Mouse (Mus musculus): ENCODE data around the gene Rusc2.

The Rusc2 gene

GRCm38 (mm10) chr4:43443511-43443910 lies 61.7 kb downstream of the Rusc2 start:
- DNase-seq (ENCODE audit: low spot score) = no peak

GRCm38 (mm10) chr4:43447251-43447650 lies 65.5 kb downstream of the Rusc2 start:
- no peak for DNase-seq (ENCODE audit: low spot score)

GRCm38 (mm10) chr4:43448554-43448953 lies 66.8 kb downstream of the Rusc2 start:
- DNase-seq (ENCODE audit: low spot score) = no peak

- no peak for DNase-seq (ENCODE audit: low spot score)
Measured at GRCm38 (mm10) chr4:43452315-43452714, 70.5 kb downstream of the Rusc2 start.

- no peak for DNase-seq (ENCODE audit: low spot score)
Measured at GRCm38 (mm10) chr4:43453413-43453812, 71.6 kb downstream of the Rusc2 start.

- no peak for DNase-seq (ENCODE audit: low spot score)
Measured at GRCm38 (mm10) chr4:43454041-43454836, 72.5 kb downstream of the Rusc2 start, which contains the start of gene Cd72. Gene Cd72, minus strand, starts transcription at chr4:43454628.

GRCm38 (mm10) chr4:43456470-43456869 lies 74.7 kb downstream of the Rusc2 start:
- DNase-seq (ENCODE audit: low spot score) = no peak

GRCm38 (mm10) chr4:43457124-43457523 lies 75.3 kb downstream of the Rusc2 start:
- DNase-seq (ENCODE audit: low spot score) = no peak

- no peak for DNase-seq (ENCODE audit: low spot score)
Measured at GRCm38 (mm10) chr4:43463102-43463501, 81.3 kb downstream of the Rusc2 start.

GRCm38 (mm10) chr4:43465935-43466334 lies 84.2 kb downstream of the Rusc2 start:
- DNase-seq (ENCODE audit: low spot score) = no peak

GRCm38 (mm10) chr4:43466872-43467271 lies 85.1 kb downstream of the Rusc2 start:
- DNase-seq (ENCODE audit: low spot score) = no peak

GRCm38 (mm10) chr4:43470301-43470700 lies 88.5 kb downstream of the Rusc2 start:
- DNase-seq (ENCODE audit: low spot score) = no peak

- DNase-seq (ENCODE audit: low spot score) = no peak
Measured at GRCm38 (mm10) chr4:43473636-43474035, 91.9 kb downstream of the Rusc2 start.

- DNase-seq (ENCODE audit: low spot score) = no peak
Measured at GRCm38 (mm10) chr4:43476604-43477003, 94.8 kb downstream of the Rusc2 start.
